Mouse (Mus musculus): Measurements from ENCODE around the gene 1110065P20Rik. TPM values are rescaled to one million over a fixed set of nuclear protein-coding genes. Genes with fewer than 3 reads are reported as not detected.
A peak's percentile ranks its signal among the peaks of the same experiment; 100 is the strongest.

1110065P20Rik gene
- polyA plus RNA-seq, 1 experiment from 2014 or later, result 45.8 TPM

DNA sequence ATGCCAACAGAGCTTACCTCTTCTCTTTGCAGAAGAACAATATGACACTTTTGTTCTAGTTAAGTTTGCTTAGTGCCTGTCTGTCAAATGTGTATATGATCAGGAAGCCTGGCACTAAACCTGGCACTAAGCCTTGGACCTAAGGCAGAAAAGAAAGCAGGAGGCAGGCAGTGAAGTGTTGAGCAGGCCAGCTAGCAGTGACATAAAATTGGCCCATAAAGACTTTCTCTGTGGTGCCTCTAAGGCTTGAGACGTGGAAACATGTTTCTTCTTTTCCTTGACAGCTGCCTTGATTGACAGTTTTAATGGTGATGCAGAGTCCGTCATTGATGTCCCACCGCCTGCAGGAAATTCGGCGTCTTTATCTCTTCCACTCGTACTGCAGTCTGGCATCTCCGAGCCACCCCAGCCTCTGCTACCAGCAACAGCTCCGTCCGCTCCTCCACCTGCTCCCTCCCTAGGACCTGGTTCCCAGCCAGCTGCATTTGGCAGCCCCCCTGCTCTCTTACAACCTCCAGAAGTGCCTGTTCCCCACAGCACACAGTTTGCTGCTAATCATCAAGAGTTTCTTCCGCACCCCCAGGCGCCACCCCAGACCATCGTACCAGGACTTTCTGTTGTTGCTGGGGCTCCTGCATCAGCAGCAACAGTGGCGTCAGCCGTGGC lies 12.8 kb downstream of the 1110065P20Rik start:
- Histone ChIP-seq H3K4me2 (no peak overlapping the region), H3K4me1 (no peaks in the 10 kb centered on the region), H3K27ac (replicated peaks) (no peak overlapping the region), H3K36me3 (peaks cover 78% of the 10 kb centered on the region), H3K4me3 (no peak overlapping the region), H3K9me3 (no peaks in the 10 kb centered on the region), H3K9ac (no peak overlapping the region), H3K27me3 (replicated peaks) (no peaks in the 10 kb centered on the region)
- WGBS, result 76% methylated on average over 14 of the region's 14 CpGs
- ATAC-seq (ENCODE audit: extremely low read depth, insufficient number of reproducible peaks, low FRiP score, low TSS enrichment), result no peak

DNA sequence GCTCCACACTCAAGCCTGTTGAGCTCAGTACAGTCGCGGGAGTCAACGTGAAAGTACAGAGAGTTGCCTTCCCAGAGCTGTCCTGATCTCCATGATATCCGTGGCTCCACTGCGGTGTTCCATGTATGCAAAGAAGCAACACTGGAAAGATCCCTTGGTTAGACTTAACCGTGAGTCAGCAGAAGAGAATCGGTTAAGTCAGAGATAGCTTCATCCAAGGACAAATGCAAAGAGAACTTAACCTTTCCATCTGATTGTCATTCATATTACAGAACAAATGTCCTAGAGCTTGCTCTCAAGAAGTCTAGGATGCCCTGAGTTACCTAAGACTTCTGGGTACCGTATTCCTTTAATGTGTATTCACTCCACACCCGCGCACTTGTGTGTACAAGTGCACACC lies 18.2 kb downstream of the 1110065P20Rik start:
- 92% methylated on average over 10 of the region's 10 CpGs for WGBS
- Histone ChIP-seq H3K9ac (no peak overlapping the region), H3K4me1 (no peaks in the 10 kb centered on the region), H3K27ac (replicated peaks) (no peak overlapping the region), H3K9me3 (no peaks in the 10 kb centered on the region), H3K4me3 (no peak overlapping the region), H3K4me2 (no peak overlapping the region), H3K36me3 (peaks cover 62% of the 10 kb centered on the region), H3K27me3 (replicated peaks) (no peaks in the 10 kb centered on the region)
- ATAC-seq (ENCODE audit: extremely low read depth, insufficient number of reproducible peaks, low FRiP score, low TSS enrichment), result no peak

- Histone ChIP-seq H3K27ac (replicated peaks) (no peak overlapping the region), H3K4me1 (no peaks in the 10 kb centered on the region), H3K4me2 (no peak overlapping the region), H3K4me3 (no peak overlapping the region), H3K27me3 (replicated peaks) (no peaks in the 10 kb centered on the region), H3K36me3 (peaks cover 72% of the 10 kb centered on the region), H3K9me3 (no peaks in the 10 kb centered on the region), H3K9ac (no peak overlapping the region)
- WGBS, result 66% methylated on average over 5 of the region's 5 CpGs
- no peak for ATAC-seq (ENCODE audit: extremely low read depth, insufficient number of reproducible peaks, low FRiP score, low TSS enrichment)
Observed at GRCm38 (mm10) chr4:124829671-124830070, 21.3 kb downstream of the 1110065P20Rik start.

DNA sequence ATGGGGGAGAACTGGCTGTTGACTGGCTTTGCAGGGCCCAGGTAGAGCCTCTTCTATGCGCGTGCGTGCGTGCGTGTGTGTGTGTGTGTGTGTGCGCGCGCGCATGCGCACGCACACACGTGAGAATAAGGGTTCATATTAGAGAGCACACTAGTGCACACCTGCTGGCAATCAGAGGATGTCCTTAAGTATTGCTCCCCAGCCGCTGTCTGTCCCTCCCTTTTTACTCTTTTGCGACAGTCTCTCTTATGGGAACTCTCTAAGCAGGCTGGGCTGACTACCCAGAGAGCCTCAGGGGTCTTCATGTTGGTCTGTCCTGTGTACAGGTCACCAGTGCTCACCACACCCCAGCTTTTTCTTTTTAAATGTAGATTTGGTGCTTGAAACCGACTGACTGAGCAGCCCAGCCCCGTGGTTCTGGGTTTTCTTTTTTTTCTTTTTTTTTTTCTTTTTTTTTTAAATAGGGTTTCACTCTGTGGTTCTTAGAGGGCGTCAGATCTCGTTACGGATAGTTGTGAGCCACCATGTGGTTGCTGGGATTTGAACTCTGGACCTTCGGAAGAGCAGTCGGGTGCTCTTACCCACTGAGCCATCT lies 25.5 kb downstream of the 1110065P20Rik start:
- 93% methylated on average over 21 of the region's 21 CpGs for WGBS
- ATAC-seq (ENCODE audit: extremely low read depth, insufficient number of reproducible peaks, low FRiP score, low TSS enrichment), result no peak
- Histone ChIP-seq H3K4me2 (no peak overlapping the region), H3K27me3 (replicated peaks) (no peaks in the 10 kb centered on the region), H3K36me3 (peaks cover 81% of the 10 kb centered on the region), H3K27ac (replicated peaks) (no peak overlapping the region), H3K9ac (no peak overlapping the region), H3K9me3 (no peaks in the 10 kb centered on the region), H3K4me3 (no peak overlapping the region), H3K4me1 (no peaks in the 10 kb centered on the region)

- Histone ChIP-seq H3K27ac (replicated peaks) (no peak overlapping the region), H3K36me3 (peaks cover 81% of the 10 kb centered on the region), H3K27me3 (replicated peaks) (no peaks in the 10 kb centered on the region), H3K9me3 (no peaks in the 10 kb centered on the region), H3K9ac (no peak overlapping the region), H3K4me3 (no peak overlapping the region), H3K4me1 (no peaks in the 10 kb centered on the region), H3K4me2 (no peak overlapping the region)
- WGBS, result 85% methylated on average over 6 of the region's 6 CpGs
- no peak for ATAC-seq (ENCODE audit: extremely low read depth, insufficient number of reproducible peaks, low FRiP score, low TSS enrichment)
Observed at GRCm38 (mm10) chr4:124824967-124825366, 26.0 kb downstream of the 1110065P20Rik start.

DNA sequence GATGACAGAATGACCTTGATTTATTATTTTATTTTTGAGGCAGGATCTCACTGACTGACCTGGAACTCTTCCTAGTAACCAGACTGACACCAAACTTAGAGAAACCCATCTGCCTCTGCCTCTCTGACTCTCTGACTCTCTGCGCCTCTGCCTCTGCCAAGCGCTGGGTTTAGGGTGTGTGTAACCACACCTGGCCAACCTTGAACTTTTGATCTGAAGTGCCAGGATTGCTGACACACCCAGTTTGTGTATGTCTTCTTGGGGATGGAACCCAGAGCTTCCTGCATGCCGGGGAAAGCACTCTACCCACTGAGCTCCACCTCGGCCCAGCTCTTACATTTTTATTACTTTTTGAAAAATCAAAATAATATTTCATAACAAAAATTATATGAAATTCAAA lies 32.2 kb downstream of the 1110065P20Rik start:
- WGBS, result 88% methylated on average over 4 of the region's 4 CpGs
- ATAC-seq (ENCODE audit: extremely low read depth, insufficient number of reproducible peaks, low FRiP score, low TSS enrichment), result no peak

GRCm38 (mm10) chr4:124817803-124818202 lies 33.2 kb downstream of the 1110065P20Rik start:
- no peaks in the 10 kb centered on the region for H3K9me3 ChIP-seq

More for the DNA sequence above, 32.2 kb downstream of the 1110065P20Rik start:
- Histone ChIP-seq H3K27ac (replicated peaks) (no peak overlapping the region), H3K27me3 (replicated peaks) (no peaks in the 10 kb centered on the region), H3K4me3 (no peak overlapping the region), H3K4me2 (no peak overlapping the region), H3K4me1 (peaks cover 16% of the 10 kb centered on the region), H3K9ac (no peak overlapping the region), H3K36me3 (peaks cover 52% of the 10 kb centered on the region), H3K9me3 (no peaks in the 10 kb centered on the region)

DNA sequence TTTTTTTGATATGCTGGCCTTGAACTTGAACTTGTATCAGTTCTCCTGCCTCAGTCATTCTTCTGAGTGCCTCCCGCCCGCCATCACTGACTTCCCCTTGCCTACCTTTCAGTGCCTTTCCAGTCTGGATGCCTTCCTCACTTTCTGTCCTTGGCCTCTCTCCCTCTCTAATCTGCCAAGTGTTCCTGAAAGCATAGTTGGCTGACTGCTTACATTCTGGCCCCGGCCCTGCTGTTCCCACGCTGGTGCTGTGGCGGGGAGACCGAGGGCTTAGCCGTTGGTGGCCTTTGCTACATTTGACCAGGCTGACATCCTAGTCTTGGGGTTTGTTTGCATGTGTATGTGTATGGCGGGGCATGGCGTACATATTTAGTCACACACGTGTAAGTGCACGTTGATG lies 35.1 kb downstream of the 1110065P20Rik start:
- no peak overlapping the region for H3K4me3 ChIP-seq
- peaks cover 36% of the 10 kb centered on the region for H3K36me3 ChIP-seq
- WGBS, result 91% methylated on average over 11 of the region's 11 CpGs
- H3K27me3 ChIP-seq (replicated peaks), result no peaks in the 10 kb centered on the region
- H3K9me3 ChIP-seq, result no peaks in the 10 kb centered on the region
- no peak overlapping the region for H3K27ac ChIP-seq (replicated peaks)
- H3K9ac ChIP-seq, result no peak overlapping the region
- H3K4me2 ChIP-seq, result no peak overlapping the region
- H3K4me1 ChIP-seq, result peaks cover 16% of the 10 kb centered on the region
- no peak for ATAC-seq (ENCODE audit: extremely low read depth, insufficient number of reproducible peaks, low FRiP score, low TSS enrichment)

More at GRCm38 (mm10) chr4:124817803-124818202, 33.2 kb downstream of the 1110065P20Rik start:
- Histone ChIP-seq H3K27me3 (replicated peaks) (no peaks in the 10 kb centered on the region), H3K4me2 (peak overlapping the region; percentile 21), H3K4me3 (no peak overlapping the region), H3K4me1 (peaks cover 16% of the 10 kb centered on the region), H3K36me3 (peaks cover 46% of the 10 kb centered on the region), H3K9ac (peak overlapping the region; percentile 42; the same call in 1 of the 2 replicates), H3K27ac (replicated peaks) (peak overlapping the region; percentile 30)
- WGBS, result 19% methylated on average over 6 of the region's 6 CpGs
- peak; percentile 63 for ATAC-seq (ENCODE audit: extremely low read depth, insufficient number of reproducible peaks, low FRiP score, low TSS enrichment)

DNA sequence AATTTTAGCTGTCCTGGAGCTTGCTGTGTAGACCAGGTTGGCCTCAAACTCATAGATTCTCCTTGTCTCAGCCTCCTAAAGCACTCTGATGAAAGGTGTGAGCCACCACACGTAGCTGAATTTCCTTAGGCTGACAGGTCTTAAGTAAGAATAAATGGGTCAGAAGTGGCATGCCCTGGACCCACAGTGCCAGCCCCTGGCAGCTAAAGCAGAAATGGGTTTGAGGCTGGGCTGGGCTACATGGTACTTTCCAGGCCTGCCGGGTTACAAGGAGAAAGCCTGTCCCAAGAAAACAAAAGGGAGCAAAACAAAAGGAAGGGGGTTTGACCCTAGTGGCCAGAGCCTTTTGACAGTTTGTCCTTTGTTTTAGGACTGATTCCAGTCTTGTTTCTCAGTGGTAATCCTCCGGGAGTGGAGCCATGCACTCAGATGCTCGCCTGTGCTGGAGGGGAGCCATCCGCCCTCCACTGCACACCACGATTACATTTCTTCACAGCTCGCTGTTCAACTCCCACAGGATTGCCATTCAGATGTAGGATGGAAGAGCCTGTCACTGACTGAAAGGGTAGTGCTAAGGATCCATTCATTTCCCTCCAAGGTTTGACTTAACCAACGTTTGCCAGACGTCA lies 39.5 kb downstream of the 1110065P20Rik start:
- WGBS, result 57% methylated on average over 9 of the region's 9 CpGs
- Histone ChIP-seq H3K4me1 (peaks cover 17% of the 10 kb centered on the region), H3K27me3 (replicated peaks) (no peaks in the 10 kb centered on the region), H3K36me3 (peaks cover 48% of the 10 kb centered on the region), H3K4me3 (no peak overlapping the region), H3K27ac (replicated peaks) (no peak overlapping the region), H3K4me2 (no peak overlapping the region), H3K9me3 (no peaks in the 10 kb centered on the region), H3K9ac (no peak overlapping the region)
- no peak for ATAC-seq (ENCODE audit: extremely low read depth, insufficient number of reproducible peaks, low FRiP score, low TSS enrichment)

- Histone ChIP-seq H3K4me3 (no peak overlapping the region), H3K4me2 (no peak overlapping the region), H3K27me3 (replicated peaks) (no peaks in the 10 kb centered on the region), H3K9ac (no peak overlapping the region), H3K27ac (replicated peaks) (no peak overlapping the region), H3K36me3 (peaks cover 55% of the 10 kb centered on the region), H3K9me3 (no peaks in the 10 kb centered on the region), H3K4me1 (peaks cover 17% of the 10 kb centered on the region)
- no peak for ATAC-seq (ENCODE audit: extremely low read depth, insufficient number of reproducible peaks, low FRiP score, low TSS enrichment)
- WGBS, result 89% methylated on average over 7 of the region's 7 CpGs
Observed at GRCm38 (mm10) chr4:124810056-124810455, 40.9 kb downstream of the 1110065P20Rik start.

DNA sequence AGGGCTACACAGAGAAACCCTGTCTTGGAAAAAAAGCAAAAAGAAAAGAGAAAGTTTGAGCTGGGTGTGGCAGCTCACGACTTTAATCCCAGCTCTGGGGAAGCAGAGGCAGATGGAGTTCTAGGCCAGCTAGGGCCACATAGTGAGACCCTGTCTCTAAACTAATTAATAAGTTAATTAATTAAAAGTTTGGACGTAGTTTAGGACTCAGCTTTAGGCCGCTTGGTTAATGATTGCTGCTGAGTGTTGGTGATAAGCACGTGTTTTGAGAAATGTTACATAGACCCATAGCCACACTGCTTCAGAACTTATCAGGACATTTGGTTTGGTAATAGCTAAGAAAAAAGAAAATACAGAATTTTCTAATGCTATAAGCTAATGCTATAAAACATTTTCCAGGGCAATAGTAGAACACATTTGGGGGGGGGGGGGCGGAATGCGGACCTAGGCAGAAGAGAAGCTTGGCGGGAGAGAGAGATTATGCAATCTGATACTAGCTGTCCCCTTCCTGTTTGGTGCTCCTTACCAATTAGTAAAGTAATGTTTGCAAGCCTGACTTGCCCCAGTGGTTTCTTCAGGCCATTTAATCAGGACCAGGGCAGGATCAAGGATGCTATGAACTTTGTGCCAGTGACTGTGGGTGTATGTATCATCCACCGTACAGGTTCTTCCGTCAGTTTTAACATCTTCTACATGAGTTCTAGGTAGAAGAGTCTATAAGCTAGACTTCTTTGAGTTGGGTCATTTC lies 41.7 kb downstream of the 1110065P20Rik start:
- no peak overlapping the region for H3K4me3 ChIP-seq
- H3K27me3 ChIP-seq (replicated peaks), result no peaks in the 10 kb centered on the region
- no peak overlapping the region for H3K4me2 ChIP-seq
- 0 out of 2 replicates have a peak overlapping the region, but pooled peaks have one; percentile 42 for H3K27ac ChIP-seq (replicated peaks)
- no peak for ATAC-seq (ENCODE audit: extremely low read depth, insufficient number of reproducible peaks, low FRiP score, low TSS enrichment)
- H3K36me3 ChIP-seq, result peaks cover 59% of the 10 kb centered on the region
- H3K4me1 ChIP-seq, result peaks cover 17% of the 10 kb centered on the region
- no peak overlapping the region for H3K9ac ChIP-seq
- no peaks in the 10 kb centered on the region for H3K9me3 ChIP-seq
- WGBS, result 76% methylated on average over 7 of the region's 9 CpGs
